Mouse (Mus musculus) cerebellum, adult 2 months (tissue): ENCODE measurements around the gene Prkar1b. TPM values are rescaled to one million over a fixed set of nuclear protein-coding genes. Genes with fewer than 3 reads are reported as not detected.

ENCODE experiments used
- DNase-seq, 2 experiments: peaks; one replicate each; pipeline ENCODE4 v3.0.0; 2021
- H3K27ac ChIP-seq: fragments of 200-500 bp; 2 replicates; pipeline ENCODE4 v1.5.1; 2012; ENCODE audit warnings: low read length, control low read depth, inconsistent platforms; ENCODE audit not compliant: insufficient read depth
- H3K27me3 ChIP-seq: fragments of 200-500 bp; 2 replicates; pipeline ENCODE4 v1.6.1; 2012; ENCODE audit warnings: inconsistent platforms, mild to moderate bottlenecking, low read length, moderate library complexity; ENCODE audit not compliant: control insufficient read depth, insufficient read depth
- H3K4me1 ChIP-seq: fragments of 200-500 bp; 2 replicates; pipeline ENCODE4 v1.6.1; 2011; ENCODE audit warnings: low read length; ENCODE audit not compliant: control insufficient read depth, insufficient read depth
- H3K4me3 ChIP-seq: fragments of 200-500 bp; replicated peaks from 2 replicates; pipeline ENCODE3; 2011; ENCODE audit warnings: mild to moderate bottlenecking, low read depth, low read length, control low read depth; ENCODE audit not compliant: insufficient read depth
- CTCF ChIP-seq: fragments of 200-500 bp; IDR thresholded peaks from 2 replicates; pipeline ENCODE4 v1.5.1; 2011; ENCODE audit warnings: low read depth, mild to moderate bottlenecking, control low read depth, low read length, moderate library complexity, borderline replicate concordance; ENCODE audit not compliant: insufficient read depth
- POLR2A ChIP-seq: fragments of 200-500 bp; IDR thresholded peaks from 2 replicates; pipeline ENCODE4 v1.6.1; 2011; ENCODE audit warnings: low read length, control low read depth, borderline replicate concordance; ENCODE audit not compliant: insufficient read depth
- WGBS: fragments of 180-500 bp; shearing (Covaris S2); methylation state at CpG from one replicate; pipeline ENCODE4 v1.1.7; 2018; 5-methylcytosine and 5-hydroxymethylcytosine counted together
- polyA plus RNA-seq: library from polyadenylated mRNA; depleted of rRNA; stranded (reverse); fragments of >200 nt; gene quantifications from 2 replicates; pipeline ENCODE4 v1.2.3, GENCODE M21; 2012

Gene Prkar1b
- polyA plus RNA-seq, 1 experiment = 509 TPM

- DNase-seq = peak; percentile 65 to 74
- TF ChIP-seq CTCF (no peak), POLR2A (no peak)
- no peak overlapping the region for H3K4me3 ChIP-seq
- H3K4me1 ChIP-seq = peaks cover 18% of the 10 kb centered on the region
- H3K27me3 ChIP-seq = no peaks in the 10 kb centered on the region
- WGBS = 47% methylated on average over 12 of the region's 12 CpGs
- no peak overlapping the region; the same call in 1 of the 2 replicates for H3K27ac ChIP-seq
Observed at GRCm38 (mm10) chr5:139024351-139025105, 125.3 kb downstream of the Prkar1b start.

- Histone ChIP-seq H3K27ac (no peak overlapping the region), H3K4me3 (no peak overlapping the region), H3K4me1 (peaks cover 18% of the 10 kb centered on the region), H3K27me3 (no peaks in the 10 kb centered on the region)
- no peak for TF ChIP-seq CTCF
- no peak for TF ChIP-seq POLR2A
- DNase-seq = peak in 1 of 2 experiments; percentile 27
- WGBS = 36% methylated on average over 6 of the region's 6 CpGs
Observed at GRCm38 (mm10) chr5:139020595-139020994, 129.2 kb downstream of the Prkar1b start.

- TF ChIP-seq POLR2A (no peak), CTCF (no peak)
- Histone ChIP-seq H3K4me3 (no peak overlapping the region), H3K4me1 (peaks cover 5% of the 10 kb centered on the region), H3K27me3 (no peaks in the 10 kb centered on the region), H3K27ac (no peak overlapping the region)
- DNase-seq = peak in 1 of 2 experiments; percentile 20
- WGBS = 71% methylated on average over 15 of the region's 15 CpGs
Observed at GRCm38 (mm10) chr5:139017371-139018124, 132.3 kb downstream of the Prkar1b start.

- no peak for DNase-seq
- no peaks in the 10 kb centered on the region for H3K27me3 ChIP-seq
- H3K4me1 ChIP-seq = no peaks in the 10 kb centered on the region
- no peak overlapping the region for H3K4me3 ChIP-seq
- 55% methylated on average over 3 of the region's 3 CpGs for WGBS
- H3K27ac ChIP-seq = no peak overlapping the region
- TF ChIP-seq CTCF (no peak), POLR2A (no peak)
Observed at GRCm38 (mm10) chr5:139015097-139015496, 134.7 kb downstream of the Prkar1b start.

GRCm38 (mm10) chr5:139010649-139011048, 139.2 kb downstream of the Prkar1b start:
- H3K4me3 ChIP-seq = no peak overlapping the region
- no peak for DNase-seq
- no peaks in the 10 kb centered on the region for H3K27me3 ChIP-seq
- WGBS = 90% methylated on average over 2 of the region's 2 CpGs
- no peak overlapping the region for H3K27ac ChIP-seq
- H3K4me1 ChIP-seq = no peaks in the 10 kb centered on the region
- TF ChIP-seq POLR2A (no peak), CTCF (no peak)

GRCm38 (mm10) chr5:139007141-139007775, 142.5 kb downstream of the Prkar1b start:
- H3K27me3 ChIP-seq = no peaks in the 10 kb centered on the region
- no peak overlapping the region for H3K27ac ChIP-seq
- WGBS = 37% methylated on average over 4 of the region's 4 CpGs
- no peaks in the 10 kb centered on the region for H3K4me1 ChIP-seq
- TF ChIP-seq POLR2A (no peak), CTCF (peak; percentile 60; the same call in 1 of the 2 replicates)
- DNase-seq = peak; percentile 40 to 42
- H3K4me3 ChIP-seq = no peak overlapping the region

GRCm38 (mm10) chr5:139004588-139004987, 145.2 kb downstream of the Prkar1b start:
- no peaks in the 10 kb centered on the region for H3K4me1 ChIP-seq
- TF ChIP-seq CTCF = no peak
- TF ChIP-seq POLR2A = no peak
- no peak overlapping the region for H3K27ac ChIP-seq
- WGBS = 46% methylated on average over 6 of the region's 6 CpGs
- no peak overlapping the region for H3K4me3 ChIP-seq
- DNase-seq = no peak
- H3K27me3 ChIP-seq = no peaks in the 10 kb centered on the region

- no peak for DNase-seq
- Histone ChIP-seq H3K27me3 (no peaks in the 10 kb centered on the region), H3K4me3 (no peak overlapping the region), H3K27ac (no peak overlapping the region), H3K4me1 (peaks cover 10% of the 10 kb centered on the region; the same call in 1 of the 2 replicates)
- TF ChIP-seq POLR2A = no peak
- no peak for TF ChIP-seq CTCF
- WGBS = 96% methylated on average over 7 of the region's 7 CpGs
Observed at GRCm38 (mm10) chr5:138999716-139000115, 150.1 kb downstream of the Prkar1b start.
